Mouse (Mus musculus): ENCODE measurements around the gene Fbxo21. TPM values are rescaled to one million over a fixed set of nuclear protein-coding genes. Genes with fewer than 3 reads are reported as not detected.
A peak's percentile ranks its signal among the peaks of the same experiment; 100 is the strongest.

Gene Fbxo21
- total and polyA plus RNA-seq, 3 experiments = 33.6 to 37.8 (median 34.1) TPM

DNA sequence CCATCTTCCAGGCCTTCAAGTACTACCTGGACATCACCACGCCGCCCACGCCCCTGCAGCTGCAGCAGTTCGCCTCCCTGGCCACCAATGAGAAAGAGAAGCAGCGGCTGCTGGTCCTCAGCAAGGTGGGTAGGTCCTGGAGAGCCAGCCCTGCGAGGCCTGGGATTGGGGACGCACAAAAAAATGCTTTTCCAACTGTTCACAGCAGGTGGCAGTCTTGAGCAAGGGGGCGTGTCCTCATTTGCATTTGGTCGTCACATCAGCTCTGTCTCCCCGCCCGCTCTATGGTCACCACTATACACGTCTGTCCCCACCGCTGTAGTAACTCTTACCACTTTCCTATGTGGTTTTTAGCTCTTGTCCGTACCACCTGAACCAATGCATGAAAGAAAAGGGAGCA is 38.3 kb upstream of the Fbxo21 start:
- H3K9ac ChIP-seq (ENCODE audit: low read depth, low read length) = no peak overlapping the region
- no peaks in the 10 kb centered on the region for H3K36me3 ChIP-seq (ENCODE audit: control insufficient read depth, insufficient read depth, low read length)
- TF ChIP-seq EP300 (IDR thresholded peaks at IDR 0.05; ENCODE audit: insufficient read depth, low read depth, low read length) = no peak
- no peak for TF ChIP-seq POLR2A (IDR thresholded peaks at IDR 0.05; ENCODE audit: insufficient read depth, low read depth, low read length)
- TF ChIP-seq CTCF (IDR thresholded peaks at IDR 0.05) = peak; percentile 78
- H3K4me1 ChIP-seq (ENCODE audit: control insufficient read depth, insufficient read depth, low read length) = no peaks in the 10 kb centered on the region
- WGBS = 15% methylated on average over 14 of the region's 14 CpGs
- no peaks in the 10 kb centered on the region for H3K27me3 ChIP-seq (ENCODE audit: control insufficient read depth, insufficient read depth, low read length)
- intact Hi-C loops (cut with DNase I) = loop anchor here (5.0 kb wide), 1 partner anchor 64 kb away; no protein-coding TSS in a partner anchor
- H3K4me3 ChIP-seq = no peak overlapping the region
- peak; percentile 44 to 69 for DNase-seq
- H3K79me2 ChIP-seq (replicated peaks; ENCODE audit: control insufficient read depth, insufficient read depth, low read length) = no peaks in the 10 kb centered on the region
- no peak overlapping the region for H3K27ac ChIP-seq

GRCm38 (mm10) chr5:117939402-117939801 is 37.1 kb upstream of the Fbxo21 start:
- TF ChIP-seq CTCF (IDR thresholded peaks at IDR 0.05) (no peak), POLR2A (IDR thresholded peaks at IDR 0.05; ENCODE audit: insufficient read depth, low read depth, low read length) (no peak), EP300 (IDR thresholded peaks at IDR 0.05; ENCODE audit: insufficient read depth, low read depth, low read length) (no peak)
- Histone ChIP-seq H3K27ac (no peak overlapping the region), H3K9ac (ENCODE audit: low read depth, low read length) (no peak overlapping the region), H3K27me3 (ENCODE audit: control insufficient read depth, insufficient read depth, low read length) (no peaks in the 10 kb centered on the region), H3K36me3 (ENCODE audit: control insufficient read depth, insufficient read depth, low read length) (no peaks in the 10 kb centered on the region), H3K4me3 (no peak overlapping the region), H3K79me2 (replicated peaks; ENCODE audit: control insufficient read depth, insufficient read depth, low read length) (no peaks in the 10 kb centered on the region), H3K4me1 (ENCODE audit: control insufficient read depth, insufficient read depth, low read length) (no peaks in the 10 kb centered on the region)
- WGBS = 81% methylated on average over 8 of the region's 8 CpGs
- intact Hi-C loops (cut with DNase I) = loop anchor here (5.0 kb wide), 1 partner anchor 63 kb away; no protein-coding TSS in a partner anchor
- no peak for DNase-seq

- no peaks in the 10 kb centered on the region for H3K36me3 ChIP-seq (ENCODE audit: control insufficient read depth, insufficient read depth, low read length)
- H3K27ac ChIP-seq = no peak overlapping the region
- no peaks in the 10 kb centered on the region for H3K79me2 ChIP-seq (replicated peaks; ENCODE audit: control insufficient read depth, insufficient read depth, low read length)
- 70% methylated on average over 3 of the region's 3 CpGs for WGBS
- H3K4me3 ChIP-seq = no peak overlapping the region
- no peak overlapping the region for H3K9ac ChIP-seq (ENCODE audit: low read depth, low read length)
- DNase-seq = no peak
- intact Hi-C loops (cut with DNase I) = no loop called here
- H3K27me3 ChIP-seq (ENCODE audit: control insufficient read depth, insufficient read depth, low read length) = no peaks in the 10 kb centered on the region
- no peaks in the 10 kb centered on the region for H3K4me1 ChIP-seq (ENCODE audit: control insufficient read depth, insufficient read depth, low read length)
- TF ChIP-seq POLR2A (IDR thresholded peaks at IDR 0.05; ENCODE audit: insufficient read depth, low read depth, low read length) (no peak), CTCF (IDR thresholded peaks at IDR 0.05) (0 out of 2 replicates have a peak, but pooled peaks have one; percentile 7), EP300 (IDR thresholded peaks at IDR 0.05; ENCODE audit: insufficient read depth, low read depth, low read length) (no peak)
These were observed 35.0 kb upstream of the Fbxo21 start for GRCm38 (mm10) chr5:117941552-117941951.

DNA sequence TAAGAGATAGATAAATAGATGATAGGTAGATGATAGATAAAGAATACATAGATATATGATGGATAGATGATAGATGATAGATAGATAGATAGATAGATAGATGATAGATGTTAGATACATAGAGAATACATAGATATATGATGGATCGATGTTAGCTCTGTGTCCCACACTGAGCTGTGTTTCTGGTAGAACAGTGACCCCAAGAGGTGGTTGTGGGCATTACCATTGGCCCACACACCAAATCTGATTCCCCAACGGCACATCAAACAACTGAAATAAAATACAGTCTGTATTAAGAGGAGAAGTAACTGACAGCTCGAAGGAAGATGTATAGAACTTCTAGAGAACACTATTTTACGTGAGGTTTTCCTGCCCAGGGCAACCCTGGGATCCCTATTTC is 29.9 kb upstream of the Fbxo21 start:
- no peaks in the 10 kb centered on the region for H3K36me3 ChIP-seq (ENCODE audit: control insufficient read depth, insufficient read depth, low read length)
- intact Hi-C loops (cut with DNase I) = loop anchor here (5.0 kb wide), 1 partner anchor 439 kb away; no protein-coding TSS in a partner anchor
- WGBS = 12% methylated on average over 4 of the region's 4 CpGs
- TF ChIP-seq EP300 (IDR thresholded peaks at IDR 0.05; ENCODE audit: insufficient read depth, low read depth, low read length) (0 out of 2 replicates have a peak, but pooled peaks have one; percentile 13), CTCF (IDR thresholded peaks at IDR 0.05) (peak; percentile 91), POLR2A (IDR thresholded peaks at IDR 0.05; ENCODE audit: insufficient read depth, low read depth, low read length) (no peak)
- no peaks in the 10 kb centered on the region for H3K27me3 ChIP-seq (ENCODE audit: control insufficient read depth, insufficient read depth, low read length)
- H3K79me2 ChIP-seq (replicated peaks; ENCODE audit: control insufficient read depth, insufficient read depth, low read length) = no peaks in the 10 kb centered on the region
- DNase-seq = peak; percentile 16 to 59
- H3K4me1 ChIP-seq (ENCODE audit: control insufficient read depth, insufficient read depth, low read length) = no peaks in the 10 kb centered on the region
- no peak overlapping the region for H3K4me3 ChIP-seq
- no peak overlapping the region for H3K9ac ChIP-seq (ENCODE audit: low read depth, low read length)
- H3K27ac ChIP-seq = no peak overlapping the region

- Histone ChIP-seq H3K4me3 (no peak overlapping the region), H3K79me2 (replicated peaks; ENCODE audit: control insufficient read depth, insufficient read depth, low read length) (no peaks in the 10 kb centered on the region), H3K27me3 (ENCODE audit: control insufficient read depth, insufficient read depth, low read length) (no peaks in the 10 kb centered on the region), H3K9ac (ENCODE audit: low read depth, low read length) (no peak overlapping the region), H3K4me1 (ENCODE audit: control insufficient read depth, insufficient read depth, low read length) (no peaks in the 10 kb centered on the region), H3K36me3 (ENCODE audit: control insufficient read depth, insufficient read depth, low read length) (no peaks in the 10 kb centered on the region), H3K27ac (no peak overlapping the region)
- intact Hi-C loops (cut with DNase I) = loop anchor here (5.0 kb wide), 1 partner anchor 442 kb away; no protein-coding TSS in a partner anchor
- 70% methylated on average over 10 of the region's 10 CpGs for WGBS
- DNase-seq = no peak
- TF ChIP-seq EP300 (IDR thresholded peaks at IDR 0.05; ENCODE audit: insufficient read depth, low read depth, low read length) (no peak), CTCF (IDR thresholded peaks at IDR 0.05) (no peak), POLR2A (IDR thresholded peaks at IDR 0.05; ENCODE audit: insufficient read depth, low read depth, low read length) (no peak)
These were observed 27.1 kb upstream of the Fbxo21 start for GRCm38 (mm10) chr5:117949393-117949792.

- intact Hi-C loops (cut with DNase I) = no loop called here
- TF ChIP-seq EP300 (IDR thresholded peaks at IDR 0.05; ENCODE audit: insufficient read depth, low read depth, low read length) (no peak), CTCF (IDR thresholded peaks at IDR 0.05) (no peak), POLR2A (IDR thresholded peaks at IDR 0.05; ENCODE audit: insufficient read depth, low read depth, low read length) (no peak)
- DNase-seq = no peak
- Histone ChIP-seq H3K9ac (ENCODE audit: low read depth, low read length) (no peak overlapping the region), H3K27me3 (ENCODE audit: control insufficient read depth, insufficient read depth, low read length) (no peaks in the 10 kb centered on the region), H3K4me1 (ENCODE audit: control insufficient read depth, insufficient read depth, low read length) (no peaks in the 10 kb centered on the region), H3K4me3 (no peak overlapping the region), H3K27ac (no peak overlapping the region), H3K36me3 (ENCODE audit: control insufficient read depth, insufficient read depth, low read length) (no peaks in the 10 kb centered on the region), H3K79me2 (replicated peaks; ENCODE audit: control insufficient read depth, insufficient read depth, low read length) (no peaks in the 10 kb centered on the region)
- WGBS = 75% methylated on average over 12 of the region's 12 CpGs
These were observed 22.6 kb upstream of the Fbxo21 start for GRCm38 (mm10) chr5:117953893-117954292.
